Mouse (Mus musculus): ENCODE data around the gene Grik1.

The Grik1 gene

DNA sequence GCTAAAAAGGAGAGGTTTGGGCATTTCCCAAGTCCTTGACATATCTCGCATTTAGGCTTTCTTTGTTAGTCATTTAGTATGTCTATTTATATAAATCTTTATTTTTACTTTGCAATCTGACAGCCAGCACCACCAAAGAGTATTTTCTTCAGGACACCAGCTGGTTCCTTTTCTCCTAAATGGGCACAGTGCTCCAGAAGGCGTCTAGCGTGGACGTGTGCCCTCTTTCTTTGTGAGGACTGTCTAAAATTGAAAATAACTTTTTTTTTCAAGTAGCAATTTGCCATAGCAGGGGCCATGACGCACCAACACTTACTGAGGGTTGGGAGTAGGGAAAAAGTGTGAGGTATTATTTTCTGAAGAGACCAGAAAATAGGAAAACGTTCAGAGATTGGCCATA lies 425.5 kb downstream of the Grik1 start:
- DNase-seq (ENCODE audit: low read depth, low spot score), result no peak

DNA sequence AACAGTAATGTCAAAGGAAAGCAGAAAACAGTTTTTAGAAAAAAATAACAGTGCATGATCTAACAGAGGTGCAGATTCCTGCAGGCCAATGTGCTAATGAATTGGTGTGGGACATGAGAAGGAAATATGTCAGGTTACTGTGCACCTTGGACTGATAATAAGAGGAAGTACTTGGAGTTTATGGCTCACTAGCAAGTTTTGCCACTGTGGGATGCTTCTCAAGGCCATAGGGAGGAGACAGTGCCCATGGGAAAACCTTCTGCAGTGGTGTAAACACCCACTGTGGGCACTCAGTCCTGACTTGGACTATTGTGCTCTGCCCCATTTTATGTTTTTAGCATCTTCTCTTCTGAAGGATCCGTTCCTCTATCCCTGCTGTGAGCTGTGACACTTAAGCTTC lies 428.3 kb downstream of the Grik1 start:
- no peak for DNase-seq (ENCODE audit: low read depth, low spot score)

DNA sequence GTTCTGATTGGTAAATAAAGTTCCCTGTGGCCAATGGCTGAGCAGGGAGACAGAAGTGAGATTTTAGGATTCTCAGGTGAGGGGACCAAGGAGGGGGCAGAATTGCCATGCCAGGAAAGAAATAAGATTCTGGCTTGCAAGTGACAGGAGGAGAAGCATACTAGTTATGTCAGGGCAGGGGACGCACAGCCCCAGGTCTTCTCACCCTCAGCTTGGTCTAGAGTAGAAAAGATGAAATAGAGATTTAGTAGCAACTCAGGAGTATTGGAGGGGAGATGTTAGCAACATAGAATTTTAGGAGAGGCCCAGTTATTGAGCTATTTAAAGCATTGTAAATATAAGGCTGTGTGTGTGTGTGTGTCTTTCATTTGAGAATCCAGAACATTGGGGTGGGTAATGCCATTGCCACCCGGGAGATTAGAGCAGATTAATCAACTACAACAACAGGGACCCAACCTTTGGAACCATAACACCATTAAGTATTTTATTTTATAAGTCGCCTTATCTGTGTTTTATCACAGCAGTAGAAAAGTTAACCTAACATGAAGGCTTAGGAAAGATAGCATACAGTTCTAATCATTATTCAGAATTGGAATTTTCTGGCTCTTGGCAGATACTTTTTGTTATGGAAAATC lies 436.5 kb downstream of the Grik1 start:
- no peak for DNase-seq (ENCODE audit: low read depth, low spot score)

DNA sequence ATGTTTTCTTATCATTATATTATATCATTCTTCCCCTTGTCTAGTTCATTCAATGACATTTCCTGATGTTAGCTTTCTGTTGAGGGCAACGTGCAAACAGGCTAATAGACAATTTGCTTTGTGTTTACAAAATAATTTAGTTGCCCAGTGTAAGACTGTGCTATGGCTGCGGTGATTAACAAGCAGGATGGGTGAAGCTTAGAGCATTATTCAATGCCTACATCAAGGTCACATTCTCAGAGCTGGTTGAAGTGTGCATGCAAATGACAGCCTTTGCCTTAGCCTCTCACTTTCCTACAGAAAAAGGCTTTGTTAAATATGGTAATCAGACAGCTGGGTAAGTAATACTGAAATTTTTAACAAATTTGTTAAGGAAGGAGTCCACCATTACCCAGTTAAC lies 438.5 kb downstream of the Grik1 start:
- no peak for DNase-seq (ENCODE audit: low read depth, low spot score)

DNA sequence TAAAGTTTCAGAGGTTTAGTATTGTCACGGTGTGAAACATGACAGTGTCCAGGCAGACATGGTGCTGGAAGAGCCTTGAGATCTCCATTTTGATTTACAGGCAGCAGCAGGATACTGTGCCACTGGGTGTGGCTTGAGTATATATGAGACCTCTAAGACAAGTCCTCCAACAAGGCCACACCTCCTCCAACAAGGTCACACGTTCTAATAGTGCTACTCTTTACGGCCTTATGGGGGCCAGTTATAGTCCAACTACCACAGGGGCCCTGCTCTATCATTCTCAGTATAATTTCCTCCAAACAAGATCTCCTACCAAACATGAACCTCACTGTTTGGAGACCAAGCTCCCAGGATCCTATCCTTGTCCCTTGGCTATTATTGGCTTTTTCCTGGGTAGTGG lies 441.3 kb downstream of the Grik1 start:
- DNase-seq (ENCODE audit: low read depth, low spot score), result no peak

Data from CD4-positive helper T cell, adult 2 months (primary cell).